Mouse (Mus musculus): Measurements from ENCODE around the gene Scgb1b11. TPM values are rescaled to one million over a fixed set of nuclear protein-coding genes. Genes with fewer than 3 reads are reported as not detected.
"Not testable (repeated sequence)": the region's sequence is repeated elsewhere in the genome, so short reads cannot be mapped to it uniquely, and the experiment has no call there.

Gene Scgb1b11
- polyA plus RNA-seq (2015; fragmentation: Nextera tagmentation; extraction: Ambion mirVana), result not detected in 2 replicates

GRCm38 (mm10) chr7:32222540-32222939 is at the start of gene Scgb1b11:
TSS of gene Scgb1b11 (plus strand) at chr7:32222840.
- not testable (repeated sequence) for H3K9me3 ChIP-seq; ATAC-seq; H3K27ac ChIP-seq; H3K27me3 ChIP-seq; H3K9ac ChIP-seq (replicated peaks); H3K4me1 ChIP-seq (replicated peaks); H3K4me3 ChIP-seq (replicated peaks); H3K36me3 ChIP-seq; H3K4me2 ChIP-seq (replicated peaks)
- WGBS, result no CpG with 5 or more reads among the region's 2 CpGs

- not testable (repeated sequence) for H3K4me2 ChIP-seq (replicated peaks); H3K27me3 ChIP-seq; H3K36me3 ChIP-seq; H3K4me1 ChIP-seq (replicated peaks); H3K9me3 ChIP-seq; ATAC-seq; H3K4me3 ChIP-seq (replicated peaks); H3K27ac ChIP-seq; H3K9ac ChIP-seq (replicated peaks)
- WGBS, result 89% methylated on average over 2 of the region's 2 CpGs
Measured at GRCm38 (mm10) chr7:32211045-32211444, 11.6 kb upstream of the Scgb1b11 start, which contains the start of gene Scgb2b11. TSS of gene Scgb2b11 (minus strand) at chr7:32211145.

Other genes with a start within 250 kb of the Scgb1b11 start
- not detected in 2 replicates for gene Scgb1b10, start 122.0 kb upstream of the Scgb1b11 start, polyA plus RNA-seq (2015; fragmentation: Nextera tagmentation; extraction: Ambion mirVana)
- not detected in 2 replicates for gene Scgb2b11, start 11.7 kb upstream of the Scgb1b11 start, polyA plus RNA-seq (2015; fragmentation: Nextera tagmentation; extraction: Ambion mirVana)
- not detected in 2 replicates for gene Scgb2b12, start 104.4 kb downstream of the Scgb1b11 start, polyA plus RNA-seq (2015; fragmentation: Nextera tagmentation; extraction: Ambion mirVana)
- not detected in 2 replicates for gene Scgb1b12, start 111.3 kb downstream of the Scgb1b11 start, polyA plus RNA-seq (2015; fragmentation: Nextera tagmentation; extraction: Ambion mirVana)
- gene Scgb1b29, start 218.7 kb downstream of the Scgb1b11 start, polyA plus RNA-seq (2015; fragmentation: Nextera tagmentation; extraction: Ambion mirVana), result not detected in 2 replicates

All from midbrain, embryonic 13.5 days (tissue).